Mouse (Mus musculus) midbrain, embryonic 15.5 days (tissue): Measurements from ENCODE around the gene Ncstn. TPM values are rescaled to one million over a fixed set of nuclear protein-coding genes. Genes with fewer than 3 reads are reported as not detected.

Experiments
- ATAC-seq: fragments of 200-750 bp; cut with Nextera tagmentation; replicated peaks from 2 replicates; pipeline ENCODE4 v1.8.0; 2017; ENCODE audit warnings: moderate TSS enrichment
- H3K27ac ChIP-seq: fragments of 300-500 bp; sonication (generic); 2 replicates; pipeline ENCODE4 v1.5.1; 2015; ENCODE audit warnings: mild to moderate bottlenecking, inconsistent platforms
- H3K27me3 ChIP-seq: fragments of 300-500 bp; sonication (generic); replicated peaks from 2 replicates; pipeline ENCODE4 v1.6.1; 2015; ENCODE audit warnings: inconsistent platforms
- H3K36me3 ChIP-seq: fragments of 300-500 bp; sonication (generic); replicated peaks from 2 replicates; pipeline ENCODE4 v1.6.1; 2015; ENCODE audit warnings: inconsistent platforms
- H3K4me1 ChIP-seq: fragments of 300-500 bp; sonication (generic); 2 replicates; pipeline ENCODE4 v1.6.1; 2015; ENCODE audit warnings: inconsistent platforms
- H3K4me2 ChIP-seq: fragments of 300-500 bp; sonication (generic); 2 replicates; pipeline ENCODE4 v1.6.1; 2015; ENCODE audit warnings: inconsistent platforms, mild to moderate bottlenecking, moderate library complexity
- H3K4me3 ChIP-seq: fragments of 300-500 bp; sonication (generic); 2 replicates; pipeline ENCODE4 v1.5.1; 2015; ENCODE audit warnings: mild to moderate bottlenecking, inconsistent platforms
- H3K9ac ChIP-seq: fragments of 300-500 bp; sonication (generic); 2 replicates; pipeline ENCODE4 v1.6.1; 2015; ENCODE audit warnings: mild to moderate bottlenecking, inconsistent platforms
- H3K9me3 ChIP-seq: fragments of 300-500 bp; sonication (generic); 2 replicates; pipeline ENCODE4 v1.6.1; 2016; ENCODE audit warnings: inconsistent platforms
- WGBS: fragments of 180-500 bp; shearing (Covaris S2); methylation state at CpG from one replicate; pipeline ENCODE4 v1.1.7; 2015; ENCODE audit warnings: mixed read lengths; 5-methylcytosine and 5-hydroxymethylcytosine counted together
- polyA plus RNA-seq: library from polyadenylated mRNA; unstranded; fragments of >200 nt; fragmentation: Nextera tagmentation; extraction: Ambion mirVana; gene quantifications from 2 replicates; pipeline ENCODE4 v1.2.1, GENCODE M21; 2015

Ncstn gene
- polyA plus RNA-seq, 1 experiment from 2014 or later = 122 TPM

GRCm38 (mm10) chr1:172049131-172049782 is 33.3 kb downstream of the Ncstn start:
- H3K27me3 ChIP-seq = no peaks in the 10 kb centered on the region
- WGBS = 10% methylated on average over 13 of the region's 13 CpGs
- H3K36me3 ChIP-seq = no peaks in the 10 kb centered on the region
- H3K4me3 ChIP-seq = no peak overlapping the region
- H3K4me1 ChIP-seq = peaks cover 37% of the 10 kb centered on the region
- H3K27ac ChIP-seq = peak overlapping the region; percentile 81
- no peak overlapping the region for H3K9ac ChIP-seq
- H3K9me3 ChIP-seq = no peaks in the 10 kb centered on the region
- H3K4me2 ChIP-seq = peak overlapping the region; percentile 24
- ATAC-seq = peak; percentile 46

- H3K4me1 ChIP-seq = peaks cover 27% of the 10 kb centered on the region
- H3K27ac ChIP-seq = peak overlapping the region; percentile 81
- H3K36me3 ChIP-seq = no peaks in the 10 kb centered on the region
- no peak overlapping the region for H3K9ac ChIP-seq
- WGBS = 12% methylated on average over 6 of the region's 6 CpGs
- H3K4me2 ChIP-seq = peak overlapping the region; percentile 20
- peak; percentile 73 for ATAC-seq
- no peak overlapping the region for H3K4me3 ChIP-seq
- no peaks in the 10 kb centered on the region for H3K9me3 ChIP-seq
- no peaks in the 10 kb centered on the region for H3K27me3 ChIP-seq
Observed at GRCm38 (mm10) chr1:172048241-172048734, 34.3 kb downstream of the Ncstn start.

- Histone ChIP-seq H3K9me3 (no peaks in the 10 kb centered on the region), H3K27me3 (no peaks in the 10 kb centered on the region), H3K4me2 (no peak overlapping the region), H3K9ac (no peak overlapping the region), H3K4me1 (peaks cover 22% of the 10 kb centered on the region), H3K27ac (no peak overlapping the region), H3K4me3 (no peak overlapping the region), H3K36me3 (no peaks in the 10 kb centered on the region)
- 5% methylated on average over 5 of the region's 5 CpGs for WGBS
- no peak; the same call in 1 of the 2 replicates for ATAC-seq
Observed at GRCm38 (mm10) chr1:172046938-172047337, 35.7 kb downstream of the Ncstn start.

GRCm38 (mm10) chr1:172046410-172046809 is 36.2 kb downstream of the Ncstn start:
- ATAC-seq = 0 out of 2 replicates have a peak, but pooled peaks have one; percentile 18
- H3K27me3 ChIP-seq = no peaks in the 10 kb centered on the region
- H3K4me2 ChIP-seq = no peak overlapping the region
- peaks cover 22% of the 10 kb centered on the region for H3K4me1 ChIP-seq
- H3K36me3 ChIP-seq = no peaks in the 10 kb centered on the region
- no peak overlapping the region for H3K4me3 ChIP-seq
- H3K9me3 ChIP-seq = no peaks in the 10 kb centered on the region
- no peak overlapping the region for H3K9ac ChIP-seq
- WGBS = 74% methylated on average over 8 of the region's 8 CpGs
- no peak overlapping the region for H3K27ac ChIP-seq

GRCm38 (mm10) chr1:172029914-172030313 is 52.7 kb downstream of the Ncstn start:
- no peak for ATAC-seq
- no peaks in the 10 kb centered on the region for H3K36me3 ChIP-seq
- H3K27ac ChIP-seq = no peak overlapping the region
- peaks cover 26% of the 10 kb centered on the region for H3K4me1 ChIP-seq
- no peak overlapping the region for H3K4me3 ChIP-seq
- H3K9me3 ChIP-seq = no peaks in the 10 kb centered on the region
- H3K27me3 ChIP-seq = no peaks in the 10 kb centered on the region
- WGBS = 86% methylated on average over 2 of the region's 2 CpGs
- no peak overlapping the region for H3K9ac ChIP-seq
- H3K4me2 ChIP-seq = no peak overlapping the region

GRCm38 (mm10) chr1:172028394-172029275 is 54.0 kb downstream of the Ncstn start, which contains the start of gene Vangl2:
Vangl2 (minus strand) TSS chr1:172028444.
- Histone ChIP-seq H3K4me2 (peak within 1 kb of the TSS; percentile 87), H3K9me3 (no peaks in the 10 kb centered on the region), H3K9ac (peak within 1 kb of the TSS; percentile 95), H3K27ac (peak within 1 kb of the TSS; percentile 99), H3K36me3 (no peaks in the 10 kb centered on the region), H3K4me3 (peak within 1 kb of the TSS; percentile 99), H3K27me3 (no peaks in the 10 kb centered on the region), H3K4me1 (peaks cover 39% of the 10 kb centered on the region)
- no peak for ATAC-seq
- 25% methylated on average over 21 of the region's 21 CpGs for WGBS

- Histone ChIP-seq H3K9ac (peak overlapping the region; percentile 95), H3K4me2 (peak overlapping the region; percentile 87), H3K27me3 (no peaks in the 10 kb centered on the region), H3K9me3 (no peaks in the 10 kb centered on the region), H3K36me3 (no peaks in the 10 kb centered on the region), H3K4me1 (peaks cover 46% of the 10 kb centered on the region), H3K27ac (peak overlapping the region; percentile 99), H3K4me3 (peak overlapping the region; percentile 99)
- WGBS = 3% methylated on average over 10 of the region's 10 CpGs
- ATAC-seq = peak; percentile 34; the same call in 1 of the 2 replicates
Observed at GRCm38 (mm10) chr1:172027809-172028102, 54.8 kb downstream of the Ncstn start.

GRCm38 (mm10) chr1:172027010-172027808 is 55.4 kb downstream of the Ncstn start:
- peak; percentile 88 for ATAC-seq
- Histone ChIP-seq H3K27me3 (no peaks in the 10 kb centered on the region), H3K27ac (peak overlapping the region; percentile 99), H3K9me3 (no peaks in the 10 kb centered on the region), H3K4me2 (peak overlapping the region; percentile 87), H3K36me3 (no peaks in the 10 kb centered on the region), H3K4me1 (peaks cover 51% of the 10 kb centered on the region), H3K4me3 (peak overlapping the region; percentile 99), H3K9ac (peak overlapping the region; percentile 95)
- WGBS = under 1% methylated on average over 52 of the region's 54 CpGs

- peak; percentile 82 for ATAC-seq
- H3K4me1 ChIP-seq = peaks cover 60% of the 10 kb centered on the region
- H3K9me3 ChIP-seq = no peaks in the 10 kb centered on the region
- no peaks in the 10 kb centered on the region for H3K27me3 ChIP-seq
- H3K9ac ChIP-seq = peak overlapping the region; percentile 95
- H3K4me3 ChIP-seq = peak overlapping the region; percentile 99
- H3K27ac ChIP-seq = peak overlapping the region; percentile 99
- WGBS = 1% methylated on average over 23 of the region's 23 CpGs
- peak overlapping the region; percentile 87 for H3K4me2 ChIP-seq
- no peaks in the 10 kb centered on the region for H3K36me3 ChIP-seq
Observed at GRCm38 (mm10) chr1:172026201-172026901, 56.2 kb downstream of the Ncstn start.

GRCm38 (mm10) chr1:172025201-172025904 is 57.2 kb downstream of the Ncstn start:
- 10% methylated on average over 8 of the region's 8 CpGs for WGBS
- Histone ChIP-seq H3K27me3 (no peaks in the 10 kb centered on the region), H3K4me2 (peak overlapping the region; percentile 87), H3K36me3 (no peaks in the 10 kb centered on the region), H3K27ac (peak overlapping the region; percentile 99), H3K9me3 (no peaks in the 10 kb centered on the region), H3K4me1 (peaks cover 67% of the 10 kb centered on the region), H3K4me3 (peak overlapping the region; percentile 99), H3K9ac (peak overlapping the region; percentile 95)
- 0 out of 2 replicates have a peak, but pooled peaks have one; percentile 0 for ATAC-seq
